Comparison of ENCODE assay signal across 17 mouse cellular contexts in genomic region chr1:156543999-156544398, GRCm38 (mm10). TPM values are rescaled to one million over a fixed set of nuclear protein-coding genes. Genes with fewer than 3 reads are reported as not detected.
DNase-seq lines count a peak whose midpoint lies in the region; ATAC-seq and TF ChIP-seq lines count a peak whose summit lies in the region.
"Had no signal": no experiment of that assay in that cellular context is flagged by ENCODE, and none has a peak within 500 bp of the region (broad histone marks: within the 10 kb centered on the region; RNA-seq: fewer than 3 reads in every experiment).

No protein-coding gene starts in this region.

- no peak for TF ChIP-seq CTCF in heart, adult 2 months (IDR thresholded peaks at IDR 0.05)

- H3K4me3 ChIP-seq in heart, embryonic 12.5 days: peak overlapping the region; percentile 10; the same call in 1 of the 2 replicates
- H3K4me3 ChIP-seq in heart, adult 2 months: no peak overlapping the region
- H3K4me3 ChIP-seq in kidney, embryonic 14.5 days (ENCODE audit: low read length): no peak overlapping the region
- no peak overlapping the region for H3K4me3 ChIP-seq in neural tube, embryonic 15.5 days (replicated peaks)
- H3K4me3 ChIP-seq: forebrain, embryonic 10.5 days had no signal

- no peaks in the 10 kb centered on the region for H3K27me3 ChIP-seq in heart, embryonic 12.5 days (replicated peaks)
- no peaks in the 10 kb centered on the region for H3K27me3 ChIP-seq in heart, adult 2 months (ENCODE audit: control insufficient read depth, insufficient read depth, low read length)
- H3K27me3 ChIP-seq in kidney, embryonic 14.5 days (ENCODE audit: control insufficient read depth, insufficient read depth, low read length): no peaks in the 10 kb centered on the region; the same call in 1 of the 2 replicates
- H3K27me3 ChIP-seq in neural tube, embryonic 15.5 days (replicated peaks): no peaks in the 10 kb centered on the region

- H3K4me1 ChIP-seq in heart, embryonic 12.5 days (replicated peaks): peaks cover 5% of the 10 kb centered on the region; the same call in 1 of the 2 replicates
- no peaks in the 10 kb centered on the region for H3K4me1 ChIP-seq in heart, adult 2 months (ENCODE audit: control insufficient read depth, insufficient read depth, low read length)
- H3K4me1 ChIP-seq in kidney, embryonic 14.5 days (ENCODE audit: control insufficient read depth, insufficient read depth, low read length): peaks cover 4% of the 10 kb centered on the region; the same call in 1 of the 2 replicates
- H3K4me1 ChIP-seq in neural tube, embryonic 15.5 days: 0 out of 2 replicates have a peak, but pooled peaks cover 5% of the 10 kb centered on the region

- no peak overlapping the region for H3K27ac ChIP-seq in heart, embryonic 12.5 days (ENCODE audit: poor library complexity, severe bottlenecking)
- no peak overlapping the region for H3K27ac ChIP-seq in heart, adult 2 months
- H3K27ac ChIP-seq in kidney, embryonic 14.5 days (ENCODE audit: low read depth, low read length): no peak overlapping the region
- no peak overlapping the region for H3K27ac ChIP-seq in neural tube, embryonic 15.5 days (replicated peaks)
- H3K27ac ChIP-seq: forebrain, embryonic 10.5 days had no signal

- ATAC-seq in heart, embryonic 12.5 days (ENCODE audit: insufficient number of reproducible peaks, low FRiP score): no peak
- no peak; the same call in 1 of the 2 replicates for ATAC-seq in kidney, embryonic 14.5 days (ENCODE audit: low FRiP score, low TSS enrichment)
- no peak for ATAC-seq in neural tube, embryonic 15.5 days (ENCODE audit: low FRiP score)
- no peak for ATAC-seq in erythroid progenitor cell, adult 5-6 weeks (replicated peaks; ENCODE audit: low FRiP score, poor library complexity, severe bottlenecking)

- peak overlapping the region; percentile 57 for H3K4me2 ChIP-seq in heart, embryonic 12.5 days
- peak overlapping the region; percentile 27 for H3K4me2 ChIP-seq in kidney, embryonic 14.5 days (replicated peaks; ENCODE audit: low read depth, low read length)
- peak overlapping the region; percentile 11; the same call in 1 of the 2 replicates for H3K4me2 ChIP-seq in neural tube, embryonic 15.5 days

- TF ChIP-seq EP300 in heart, adult 2 months (IDR thresholded peaks at IDR 0.05; ENCODE audit: insufficient read depth, low read depth, low read length): no peak

- H3K9ac ChIP-seq in heart, embryonic 12.5 days: no peak overlapping the region; the same call in 1 of the 2 replicates
- H3K9ac ChIP-seq in heart, adult 2 months (ENCODE audit: low read depth, low read length): no peak overlapping the region
- no peak overlapping the region for H3K9ac ChIP-seq in kidney, embryonic 14.5 days (ENCODE audit: low read depth, low read length)
- H3K9ac ChIP-seq in neural tube, embryonic 15.5 days (replicated peaks): no peak overlapping the region

- TF ChIP-seq POLR2A in heart, adult 2 months (IDR thresholded peaks at IDR 0.05; ENCODE audit: insufficient read depth, low read depth, low read length): no peak

- no peaks in the 10 kb centered on the region for H3K9me3 ChIP-seq in heart, embryonic 12.5 days (replicated peaks)
- H3K9me3 ChIP-seq in kidney, embryonic 14.5 days (ENCODE audit: control insufficient read depth, low read length): no peaks in the 10 kb centered on the region
- H3K9me3 ChIP-seq in neural tube, embryonic 15.5 days (replicated peaks): no peaks in the 10 kb centered on the region
- H3K9me3 ChIP-seq: forebrain, embryonic 10.5 days had no signal

- intact Hi-C loops in heart, adult 2 months (cut with DNase I): no loop called here

- WGBS in heart, embryonic 12.5 days: 15% methylated on average over 12 of the region's 12 CpGs
- 31% methylated on average over 12 of the region's 12 CpGs for WGBS in heart, adult 2 months
- WGBS in kidney, embryonic 14.5 days: 15% methylated on average over 12 of the region's 12 CpGs
- 30% methylated on average over 12 of the region's 12 CpGs for WGBS in neural tube, embryonic 15.5 days

- no peaks in the 10 kb centered on the region for H3K79me2 ChIP-seq in heart, adult 2 months (replicated peaks; ENCODE audit: control insufficient read depth, insufficient read depth, low read length)

- DNase-seq in heart, adult 2 months: no peak
- DNase-seq in kidney, postnatal 4 days: no peak
- no peak for DNase-seq in neural tube, embryonic 10.5 days (ENCODE audit: extremely low spot score, low spot score)
- DNase-seq: adrenal gland, postnatal 10 days; B cell, adult 2 months; cerebellum, adult 9-10 months; kidney, adult 8-10 months; layer of hippocampus, adult 9-11 months; lung, adult 18-20 months; right cerebral cortex, adult 18-20 months; spleen, adult 18-20 months; thymus, postnatal 4 days had no signal

- H3K36me3 ChIP-seq in heart, embryonic 12.5 days: no peaks in the 10 kb centered on the region
- H3K36me3 ChIP-seq in heart, adult 2 months (ENCODE audit: control insufficient read depth, insufficient read depth, low read length): no peaks in the 10 kb centered on the region
- H3K36me3 ChIP-seq in kidney, embryonic 14.5 days (ENCODE audit: control insufficient read depth, insufficient read depth, low read length): no peaks in the 10 kb centered on the region
- H3K36me3 ChIP-seq in neural tube, embryonic 15.5 days: no peaks in the 10 kb centered on the region
- H3K36me3 ChIP-seq: forebrain, embryonic 10.5 days had no signal

RNA-seq across cellular contexts. Expression of gene Abl2, which starts 14.6 kb away (rescaled TPM):
- polyA plus RNA-seq in heart, embryonic 12.5 days (2016; fragmentation: Nextera tagmentation; extraction: Ambion mirVana): 4.1 and 5.0 TPM in 2 replicates
- total RNA-seq in heart, adult 2 months (2021): 10 to 100 TPM; 22.1 to 25.7 TPM
- 4.7 and 9.3 TPM in 2 replicates for polyA plus RNA-seq in heart, adult 2 months (2012; rRNA removed)
- 6.4 and 8.1 TPM in 2 replicates for polyA plus RNA-seq in kidney, embryonic 14.5 days (2014; fragmentation: Nextera tagmentation; extraction: Ambion mirVana)
- 5.3 and 5.4 TPM in 2 replicates for polyA plus RNA-seq in neural tube, embryonic 15.5 days (2015; fragmentation: Nextera tagmentation; extraction: Ambion mirVana)
- total RNA-seq in erythroid progenitor cell, adult 5-6 weeks (2015; ENCODE audit: low replicate concordance): 4.0 and 5.4 TPM in 2 replicates
- total RNA-seq in erythroid progenitor cell, adult 5-6 weeks (2017; ENCODE audit: low replicate concordance): 1.3 and 1.7 TPM in 2 replicates

RNA-seq across cellular contexts. Expression of gene Gm10031, which starts 20.2 kb away (rescaled TPM):
- 0.06 and 0.40 TPM in 2 replicates for polyA plus RNA-seq in heart, embryonic 12.5 days (2016; fragmentation: Nextera tagmentation; extraction: Ambion mirVana)
- total RNA-seq in heart, adult 2 months (2021): 10 to 100 TPM; 45.0 to 52.3 TPM
- 9.5 and 16.3 TPM in 2 replicates for polyA plus RNA-seq in heart, adult 2 months (2012; rRNA removed)
- 0.66 and 0.88 TPM in 2 replicates for polyA plus RNA-seq in kidney, embryonic 14.5 days (2014; fragmentation: Nextera tagmentation; extraction: Ambion mirVana)
- polyA plus RNA-seq in neural tube, embryonic 15.5 days (2015; fragmentation: Nextera tagmentation; extraction: Ambion mirVana): 0.40 and 0.45 TPM in 2 replicates
- total RNA-seq in erythroid progenitor cell, adult 5-6 weeks (2015; ENCODE audit: low replicate concordance): 0.72 and 1.7 TPM in 2 replicates
- total RNA-seq in erythroid progenitor cell, adult 5-6 weeks (2017; ENCODE audit: low replicate concordance): 4.8 and 8.1 TPM in 2 replicates
